Mouse (Mus musculus): ENCODE data around the gene Clpx.

DNA sequence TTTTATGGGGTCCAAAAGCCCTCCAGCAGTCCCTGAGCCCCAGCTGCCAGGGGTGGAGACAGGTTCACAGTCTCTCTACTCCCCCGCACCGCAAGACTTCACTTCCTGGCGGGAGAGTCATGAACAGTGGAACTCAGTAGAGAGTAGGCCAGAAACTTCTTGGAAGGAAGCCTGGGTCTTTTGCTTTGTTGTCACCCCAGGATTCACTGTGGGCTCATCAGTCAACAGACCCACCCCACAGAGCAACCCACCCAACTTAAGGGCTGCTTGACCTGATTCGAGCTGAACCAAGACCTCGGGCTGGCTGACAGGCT is 45.7 kb upstream of the Clpx start:
- no peak for TF ChIP-seq CTCF (IDR thresholded peaks at IDR 0.05)
- no peak for TF ChIP-seq EP300 (IDR thresholded peaks at IDR 0.05)

All from lung, postnatal 0 days (tissue).